In genomic region chr11:116232427-116232826, GRCm38 (mm10) we compare ENCODE assay signal across 11 mouse cellular contexts. TPM values are rescaled to one million over a fixed set of nuclear protein-coding genes. Genes with fewer than 3 reads are reported as not detected.
DNase-seq lines count a peak whose midpoint lies in the region; ATAC-seq lines count a peak whose summit lies in the region.
"Had no signal": no experiment of that assay in that cellular context is flagged by ENCODE, and none has a peak within 500 bp of the region (broad histone marks: within the 10 kb centered on the region; RNA-seq: fewer than 3 reads in every experiment).

No protein-coding gene starts in this region.

- no peak overlapping the region for H3K27ac ChIP-seq in heart, embryonic 16.5 days (ENCODE audit: low read length)
- H3K27ac ChIP-seq in forebrain, embryonic 16.5 days (ENCODE audit: low read length): no peak overlapping the region
- no peak overlapping the region for H3K27ac ChIP-seq in midbrain, embryonic 11.5 days (ENCODE audit: low read depth, low read length)

- no peak for ATAC-seq in heart, embryonic 16.5 days (replicated peaks; ENCODE audit: extremely low read depth, insufficient read depth, low FRiP score)
- ATAC-seq in forebrain, embryonic 16.5 days: no peak
- no peak for ATAC-seq in midbrain, embryonic 11.5 days (ENCODE audit: low FRiP score)
- ATAC-seq: CD4-positive, CD25-positive, alpha-beta regulatory T cell, adult 4 months had no signal

- H3K36me3 ChIP-seq in heart, embryonic 16.5 days (ENCODE audit: control insufficient read depth, insufficient read depth): no peaks in the 10 kb centered on the region
- no peaks in the 10 kb centered on the region for H3K36me3 ChIP-seq in forebrain, embryonic 16.5 days (ENCODE audit: control insufficient read depth, insufficient read depth)
- no peaks in the 10 kb centered on the region for H3K36me3 ChIP-seq in midbrain, embryonic 11.5 days (ENCODE audit: control insufficient read depth, insufficient read depth, low read length)

- H3K27me3 ChIP-seq in heart, embryonic 16.5 days (ENCODE audit: control insufficient read depth, insufficient read depth, low read length): peaks cover 14% of the 10 kb centered on the region
- peaks cover 2% of the 10 kb centered on the region; the same call in 1 of the 2 replicates for H3K27me3 ChIP-seq in forebrain, embryonic 16.5 days (replicated peaks; ENCODE audit: control insufficient read depth, insufficient read depth, low read length)
- H3K27me3 ChIP-seq in midbrain, embryonic 11.5 days (ENCODE audit: control insufficient read depth, insufficient read depth, low read length): peaks cover 5% of the 10 kb centered on the region; the same call in 1 of the 2 replicates

- H3K9ac ChIP-seq in heart, embryonic 16.5 days (ENCODE audit: low read length): no peak overlapping the region
- H3K9ac ChIP-seq in forebrain, embryonic 16.5 days (replicated peaks; ENCODE audit: low read depth, low read length): peak overlapping the region; percentile 15; the same call in 1 of the 2 replicates
- no peak overlapping the region for H3K9ac ChIP-seq in midbrain, embryonic 11.5 days (ENCODE audit: low read length)

- DNase-seq in heart, adult 8-10 months (ENCODE audit: low spot score): no peak
- peak; percentile 45 for DNase-seq in ZHBTc4 (ENCODE audit: low read depth, low spot score)
- DNase-seq in midbrain, embryonic 11.5 days (ENCODE audit: low spot score, missing footprints): no peak
- no peak for DNase-seq in spleen, postnatal 14 days (ENCODE audit: low spot score in 2 of 2)
- no peak for DNase-seq in ovary, postnatal 14 days (ENCODE audit: low spot score)
- no peak for DNase-seq in cerebellum, postnatal 14 days
- DNase-seq: cerebellum, adult 2 months had no signal

- H3K4me3 ChIP-seq in heart, embryonic 16.5 days (ENCODE audit: low read length): no peak overlapping the region
- H3K4me3 ChIP-seq in forebrain, embryonic 16.5 days (replicated peaks; ENCODE audit: low read length): no peak overlapping the region
- no peak overlapping the region for H3K4me3 ChIP-seq in midbrain, embryonic 11.5 days (ENCODE audit: low read depth, low read length)

- H3K4me2 ChIP-seq in heart, embryonic 16.5 days (ENCODE audit: low read depth, low read length): peak overlapping the region; percentile 14
- H3K4me2 ChIP-seq in forebrain, embryonic 16.5 days (ENCODE audit: low read length): no peak overlapping the region
- H3K4me2 ChIP-seq in midbrain, embryonic 11.5 days: peak overlapping the region; percentile 19; the same call in 1 of the 2 replicates

- H3K9me3 ChIP-seq in heart, embryonic 16.5 days (replicated peaks; ENCODE audit: control insufficient read depth, low read length): no peaks in the 10 kb centered on the region
- no peaks in the 10 kb centered on the region for H3K9me3 ChIP-seq in forebrain, embryonic 16.5 days (ENCODE audit: control insufficient read depth, low read length)
- H3K9me3 ChIP-seq in midbrain, embryonic 11.5 days (ENCODE audit: control insufficient read depth, low read length): no peaks in the 10 kb centered on the region

- no peaks in the 10 kb centered on the region for H3K4me1 ChIP-seq in heart, embryonic 16.5 days (ENCODE audit: control insufficient read depth, insufficient read depth, low read length)
- no peaks in the 10 kb centered on the region for H3K4me1 ChIP-seq in forebrain, embryonic 16.5 days (replicated peaks; ENCODE audit: control insufficient read depth, insufficient read depth, low read length)
- H3K4me1 ChIP-seq in midbrain, embryonic 11.5 days (ENCODE audit: control insufficient read depth, insufficient read depth, low read length): no peaks in the 10 kb centered on the region

- WGBS in heart, embryonic 16.5 days: 28% methylated on average over 17 of the region's 17 CpGs
- 21% methylated on average over 17 of the region's 17 CpGs for WGBS in forebrain, embryonic 16.5 days
- 26% methylated on average over 16 of the region's 17 CpGs for WGBS in midbrain, embryonic 11.5 days

RNA-seq across cellular contexts. Expression of gene Evpl, which starts 5.5 kb away (rescaled TPM):
- 1.2 TPM in 2 replicates for polyA plus RNA-seq in heart, embryonic 16.5 days (2015; fragmentation: Nextera tagmentation; extraction: Ambion mirVana)
- under 1 TPM; 0.49 to 0.94 (median 0.56) TPM for total RNA-seq in heart, adult 8-10 months (2022)
- polyA plus RNA-seq in forebrain, embryonic 16.5 days (2015; fragmentation: Nextera tagmentation; extraction: Ambion mirVana): 0.32 and 0.39 TPM in 2 replicates
- 0.26 TPM in 2 replicates for polyA plus RNA-seq in midbrain, embryonic 11.5 days (2014; fragmentation: Nextera tagmentation; extraction: Ambion mirVana)
- polyA plus RNA-seq: CD4-positive, CD25-positive, alpha-beta regulatory T cell, adult 4 months had no signal

RNA-seq across cellular contexts. Expression of gene Acox1, which starts 33.6 kb away (rescaled TPM):
- 38.6 and 40.5 TPM in 2 replicates for polyA plus RNA-seq in heart, embryonic 16.5 days (2015; fragmentation: Nextera tagmentation; extraction: Ambion mirVana)
- total RNA-seq in heart, adult 8-10 months (2022): 100 to 1,000 TPM; 199 to 220 (median 213) TPM
- 62.8 and 63.3 TPM in 2 replicates for polyA plus RNA-seq in forebrain, embryonic 16.5 days (2015; fragmentation: Nextera tagmentation; extraction: Ambion mirVana)
- 32.8 and 36.1 TPM in 2 replicates for polyA plus RNA-seq in midbrain, embryonic 11.5 days (2014; fragmentation: Nextera tagmentation; extraction: Ambion mirVana)

RNA-seq across cellular contexts. Expression of gene Ten1, which starts 33.8 kb away (rescaled TPM):
- polyA plus RNA-seq in heart, embryonic 16.5 days (2015; fragmentation: Nextera tagmentation; extraction: Ambion mirVana): 76.0 and 84.5 TPM in 2 replicates
- 10 to 100 TPM; 10.1 to 15.1 (median 10.8) TPM for total RNA-seq in heart, adult 8-10 months (2022)
- 69.9 and 92.8 TPM in 2 replicates for polyA plus RNA-seq in forebrain, embryonic 16.5 days (2015; fragmentation: Nextera tagmentation; extraction: Ambion mirVana)
- 48.6 and 55.6 TPM in 2 replicates for polyA plus RNA-seq in midbrain, embryonic 11.5 days (2014; fragmentation: Nextera tagmentation; extraction: Ambion mirVana)

RNA-seq across cellular contexts. Expression of gene Srp68, which starts 41.6 kb away (rescaled TPM):
- 65.9 and 72.3 TPM in 2 replicates for polyA plus RNA-seq in heart, embryonic 16.5 days (2015; fragmentation: Nextera tagmentation; extraction: Ambion mirVana)
- total RNA-seq in heart, adult 8-10 months (2022): 10 to 100 TPM; 61.3 to 72.1 (median 66.2) TPM
- polyA plus RNA-seq in forebrain, embryonic 16.5 days (2015; fragmentation: Nextera tagmentation; extraction: Ambion mirVana): 64.1 and 72.0 TPM in 2 replicates
- polyA plus RNA-seq in midbrain, embryonic 11.5 days (2014; fragmentation: Nextera tagmentation; extraction: Ambion mirVana): 72.8 and 78.6 TPM in 2 replicates

RNA-seq across cellular contexts. Expression of gene Galr2, which starts 48.3 kb away (rescaled TPM):
- 0.11 and 0.20 TPM in 2 replicates for polyA plus RNA-seq in heart, embryonic 16.5 days (2015; fragmentation: Nextera tagmentation; extraction: Ambion mirVana)
- not detected for total RNA-seq in heart, adult 8-10 months (2022)
- 0.10 and 0.14 TPM in 2 replicates for polyA plus RNA-seq in forebrain, embryonic 16.5 days (2015; fragmentation: Nextera tagmentation; extraction: Ambion mirVana)
- 0.07 and 0.34 TPM in 2 replicates for polyA plus RNA-seq in midbrain, embryonic 11.5 days (2014; fragmentation: Nextera tagmentation; extraction: Ambion mirVana)
- polyA plus RNA-seq: CD4-positive, CD25-positive, alpha-beta regulatory T cell, adult 4 months; liver, embryonic 16.5 days had no signal
